Mouse (Mus musculus) left cerebral cortex, adult 11 months (tissue): ENCODE data around the gene Ksr1.

ENCODE experiments used
- DNase-seq: peaks from one replicate; pipeline ENCODE4 v3.0.0; 2022; ENCODE audit warnings: low spot score

Ksr1 gene

GRCm38 (mm10) chr11:79145283-79146265 is 633 bp downstream of the Ksr1 start:
- no peak for DNase-seq

GRCm38 (mm10) chr11:79144741-79145140 is 1.5 kb downstream of the Ksr1 start:
- DNase-seq = no peak

DNA sequence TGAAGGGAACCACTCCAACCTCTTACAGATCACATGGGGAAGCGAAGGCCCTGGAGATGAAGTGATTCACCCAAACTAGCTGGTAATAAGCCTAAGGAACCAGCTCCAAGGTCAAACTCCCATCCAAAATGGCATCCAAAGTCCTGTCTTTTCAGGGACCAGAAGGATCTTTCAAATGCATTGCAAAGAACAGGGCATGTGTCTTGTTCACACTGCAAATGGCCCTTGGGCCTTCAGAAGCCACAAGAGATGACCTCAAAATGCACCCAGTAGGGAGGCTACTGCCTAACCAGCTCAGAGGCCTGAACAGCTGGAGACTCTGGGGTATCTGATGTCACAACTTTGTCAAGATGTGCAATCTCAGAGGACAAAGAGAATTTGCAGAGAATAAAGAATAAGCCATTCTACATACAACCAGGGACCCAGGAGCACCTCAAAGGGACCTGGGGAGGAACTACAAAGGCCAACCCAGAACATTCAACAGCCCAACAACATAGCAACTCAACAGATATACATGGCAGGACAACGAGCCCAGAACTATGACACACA is 2.1 kb downstream of the Ksr1 start:
- no peak for DNase-seq

GRCm38 (mm10) chr11:79143322-79143721 is 2.9 kb downstream of the Ksr1 start:
- no peak for DNase-seq

- no peak for DNase-seq
Measured at GRCm38 (mm10) chr11:79142381-79142780, 3.8 kb downstream of the Ksr1 start.

GRCm38 (mm10) chr11:79141235-79142109 is 4.7 kb downstream of the Ksr1 start:
- no peak for DNase-seq

- DNase-seq = no peak
Measured at GRCm38 (mm10) chr11:79140511-79140888, 5.7 kb downstream of the Ksr1 start.

DNA sequence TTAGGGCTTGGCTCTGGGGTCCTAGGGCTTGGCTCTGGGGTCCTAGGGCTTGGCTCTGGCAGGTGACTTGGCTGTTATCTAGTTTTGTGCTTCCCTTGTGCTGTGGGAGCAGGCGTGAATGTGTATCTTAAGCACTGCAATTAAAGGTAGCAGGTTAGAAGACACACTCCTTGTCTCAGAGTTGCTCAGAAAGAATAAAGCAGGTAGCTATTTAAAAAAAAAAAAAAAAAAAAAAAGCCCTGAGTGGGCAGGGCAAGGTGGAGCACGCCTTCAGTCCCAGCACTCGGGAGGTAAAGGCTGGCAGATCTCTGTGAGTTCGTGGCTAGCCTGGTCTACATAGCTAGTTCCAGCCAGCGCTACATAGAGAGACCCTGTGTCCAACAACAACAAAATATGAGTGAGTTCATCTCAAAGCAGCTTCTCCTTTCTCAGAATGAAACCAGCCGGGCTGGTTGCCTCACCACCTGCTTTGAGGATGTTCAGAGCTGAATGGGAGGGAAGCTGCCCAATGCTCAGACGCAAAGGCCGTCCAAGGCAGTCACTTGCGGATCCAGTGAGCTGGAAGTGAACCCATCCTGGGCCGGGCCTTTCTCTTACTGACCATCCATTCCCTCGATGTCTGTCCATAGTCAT is 6.2 kb downstream of the Ksr1 start:
- DNase-seq = no peak

- DNase-seq = no peak
Measured at GRCm38 (mm10) chr11:79138621-79139020, 7.6 kb downstream of the Ksr1 start.

GRCm38 (mm10) chr11:79137245-79137644 is 9.0 kb downstream of the Ksr1 start:
- no peak for DNase-seq

DNA sequence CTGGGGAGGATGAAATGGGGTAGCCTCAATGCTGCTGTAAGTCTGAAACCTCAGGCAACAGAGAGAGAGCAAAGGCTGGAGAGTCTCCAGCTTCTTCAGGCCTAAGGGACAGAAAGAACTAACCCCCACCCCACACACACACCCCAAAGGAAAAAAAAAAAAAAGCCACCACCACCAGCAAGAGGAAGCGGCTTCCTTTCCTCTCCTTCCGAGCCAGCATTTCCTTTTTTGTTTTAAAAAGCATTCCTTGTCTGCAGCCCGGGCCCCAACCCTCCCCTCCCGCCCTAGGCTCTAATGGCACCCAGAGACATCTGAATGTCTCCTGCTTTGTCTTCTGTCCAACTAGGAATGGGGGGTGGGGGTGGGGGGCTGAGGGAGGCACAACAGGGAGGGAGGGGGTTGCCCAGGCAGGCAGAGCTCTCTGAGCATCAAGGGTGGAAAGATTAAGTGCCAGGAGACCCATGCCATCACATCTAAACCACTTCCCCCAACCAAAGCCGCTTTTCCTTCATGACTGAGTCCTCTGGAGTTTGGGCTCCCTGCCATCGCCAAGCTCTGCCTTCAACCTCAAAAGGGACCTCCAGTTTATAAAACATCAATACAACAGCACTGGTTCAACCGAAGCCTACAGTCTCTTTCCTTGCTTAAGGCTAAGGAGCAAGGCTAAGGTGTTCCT is 10.4 kb downstream of the Ksr1 start:
- no peak for DNase-seq

GRCm38 (mm10) chr11:79135105-79135503 is 11.1 kb downstream of the Ksr1 start:
- DNase-seq = no peak

DNA sequence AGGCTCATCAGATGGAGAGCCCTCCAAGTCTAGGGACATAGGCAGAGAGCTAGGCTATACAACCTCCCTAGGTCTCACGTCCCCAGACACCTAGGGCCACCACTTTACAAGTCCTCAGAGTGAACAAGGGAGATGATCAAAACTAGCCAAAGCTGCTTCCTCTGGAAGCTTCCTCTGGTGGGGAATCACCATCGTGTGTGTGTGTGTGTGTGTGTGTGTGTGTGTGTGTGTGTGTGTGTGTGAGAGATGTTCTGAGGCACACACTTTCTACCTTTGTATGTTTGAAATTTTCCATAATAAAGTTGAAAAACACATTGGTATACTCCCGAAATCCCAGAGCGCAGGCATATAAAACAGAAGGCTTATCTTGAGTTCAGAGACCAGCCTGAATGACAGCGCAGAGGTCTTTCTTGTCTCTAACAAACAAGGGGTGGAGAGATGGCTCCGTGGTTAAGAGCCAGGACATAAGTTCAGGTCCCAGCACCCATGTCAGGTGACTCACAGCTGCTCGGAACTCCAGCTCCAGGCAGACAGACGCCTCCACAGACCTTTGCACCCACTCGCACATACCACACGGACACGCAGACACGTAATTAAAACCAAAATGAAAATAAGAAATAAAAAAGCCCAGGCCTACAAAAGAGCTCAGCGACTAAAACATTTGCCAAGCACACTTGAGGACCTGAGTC is 11.6 kb downstream of the Ksr1 start:
- DNase-seq = no peak

DNA sequence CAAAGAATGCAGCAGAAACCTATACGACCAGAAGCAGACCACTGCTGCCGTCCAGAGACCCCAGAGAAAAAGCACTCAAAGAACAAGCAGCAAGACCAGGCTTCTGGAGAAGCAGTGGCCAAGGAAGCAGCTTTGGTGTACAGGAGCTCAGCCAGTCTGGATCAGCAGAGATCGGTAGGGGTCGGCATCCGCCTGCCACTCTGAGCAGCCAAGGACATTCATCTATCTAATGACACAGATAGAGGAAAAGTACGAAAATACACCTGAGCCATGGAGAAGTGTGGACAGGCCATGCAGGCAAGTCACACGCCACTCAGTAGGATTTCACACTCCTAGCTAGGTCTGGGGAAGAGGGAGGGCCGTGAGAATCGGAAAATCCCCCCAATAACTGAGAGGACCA is 12.2 kb downstream of the Ksr1 start:
- no peak for DNase-seq

GRCm38 (mm10) chr11:79133051-79133450 is 13.2 kb downstream of the Ksr1 start:
- no peak for DNase-seq

DNA sequence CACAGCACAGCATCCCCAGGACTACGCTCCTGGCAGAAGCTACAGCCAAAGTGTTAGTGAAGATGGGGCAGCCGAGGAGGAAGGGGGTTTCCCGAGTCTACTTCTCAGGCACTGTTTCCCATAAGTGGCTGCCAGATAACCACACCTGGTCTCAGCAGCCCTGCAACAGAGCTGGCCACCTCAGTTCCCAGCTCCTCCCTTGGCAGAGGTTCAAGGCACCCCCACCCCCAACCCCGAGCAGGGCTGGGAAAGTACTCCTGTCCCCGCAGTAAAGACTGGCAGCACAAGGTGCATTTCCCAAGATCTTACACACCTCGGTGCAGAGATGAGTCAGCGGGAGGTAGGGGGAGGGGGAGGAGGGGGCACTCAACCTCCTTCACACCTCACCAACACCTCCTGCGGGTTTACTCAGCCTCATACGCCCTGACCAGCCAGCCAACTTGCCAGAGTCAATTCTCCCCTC is 14.2 kb downstream of the Ksr1 start:
- no peak for DNase-seq

DNA sequence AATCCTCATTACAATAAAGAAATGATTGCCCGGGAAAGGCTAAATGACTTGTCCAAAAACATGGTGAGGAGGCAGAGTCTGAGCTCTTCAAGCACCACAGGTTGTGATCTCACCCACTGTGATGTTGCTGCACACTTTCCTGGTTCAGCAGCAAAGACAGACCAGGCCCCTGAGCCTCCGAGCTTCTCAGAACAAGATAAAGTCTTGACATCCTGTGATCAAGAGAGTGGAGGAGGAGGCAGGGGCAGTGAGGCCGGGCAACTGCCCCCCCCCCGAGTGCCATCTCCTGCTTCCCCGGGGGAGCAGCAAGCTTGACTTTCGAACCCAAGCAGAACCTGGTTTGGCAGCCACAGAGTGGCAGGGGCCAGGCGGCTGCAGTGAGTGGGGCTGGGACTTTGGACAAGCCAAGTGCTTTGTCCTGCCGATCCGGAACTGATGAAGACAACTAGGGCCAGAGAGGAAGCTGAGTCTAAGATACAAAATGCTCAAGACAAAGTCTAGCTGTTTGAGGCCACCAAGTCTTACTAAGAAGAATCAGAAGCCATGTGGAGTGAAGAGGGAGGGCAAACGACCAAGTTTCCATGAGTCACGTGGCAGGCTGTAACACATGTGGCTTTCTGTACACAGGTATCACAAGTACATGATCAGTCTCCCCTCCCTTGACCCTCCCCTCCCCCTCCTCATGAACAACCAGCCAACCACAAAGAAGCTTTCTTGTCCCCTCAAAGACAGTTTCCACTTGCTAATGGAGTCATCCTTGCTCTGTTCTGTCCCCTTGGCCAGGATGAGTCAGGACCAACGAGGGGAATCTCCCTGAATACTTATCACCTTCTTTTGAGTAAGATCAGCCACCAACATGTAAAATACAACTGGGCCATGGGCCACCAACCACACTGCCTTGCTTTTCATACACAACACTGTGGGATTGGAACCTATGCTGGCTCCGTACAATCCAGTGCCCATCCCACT is 16.5 kb downstream of the Ksr1 start:
- DNase-seq = no peak

DNA sequence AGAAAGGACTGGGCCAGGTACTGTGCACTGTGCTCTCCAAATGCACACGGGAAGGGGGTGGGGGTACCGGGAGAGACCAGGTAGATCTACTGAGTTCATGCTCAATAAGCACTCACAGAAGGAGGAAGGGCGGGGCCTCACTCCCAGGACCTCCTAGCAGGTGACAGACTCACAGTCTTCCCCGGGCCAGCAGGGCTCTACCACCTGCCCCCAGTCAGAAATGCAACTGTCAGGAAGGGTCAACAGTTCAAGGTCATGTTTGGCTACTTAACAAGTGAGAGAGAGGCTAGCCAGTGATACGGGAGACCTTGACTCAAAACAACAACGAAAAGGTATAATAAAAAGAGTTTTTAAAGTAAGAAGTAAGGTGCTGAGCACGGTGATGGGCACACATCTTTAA is 18.0 kb downstream of the Ksr1 start:
- no peak for DNase-seq

- DNase-seq = no peak
Measured at GRCm38 (mm10) chr11:79126963-79127362, 19.2 kb downstream of the Ksr1 start.

DNA sequence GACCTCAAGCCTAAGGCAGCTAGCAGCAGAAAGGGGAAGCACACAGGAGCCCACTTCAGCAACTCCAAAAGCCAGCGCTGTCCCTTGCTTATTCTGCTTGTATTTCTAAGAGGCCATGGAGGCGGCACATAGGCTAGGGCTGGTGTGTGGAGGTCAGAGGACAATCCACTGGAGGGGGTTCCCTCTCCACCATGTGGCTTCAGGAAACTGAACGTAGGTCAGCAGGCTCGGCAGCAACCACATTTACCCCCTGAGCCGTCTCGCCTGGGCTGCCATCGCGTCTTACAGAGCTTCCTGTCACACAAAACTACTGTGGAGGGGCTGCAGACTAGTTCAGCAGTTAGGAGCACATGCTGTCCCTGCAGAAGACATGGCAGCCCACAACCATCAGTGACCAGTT is 20.4 kb downstream of the Ksr1 start:
- DNase-seq = no peak
